Mouse (Mus musculus): ENCODE measurements around the gene Nrcam. TPM values are rescaled to one million over a fixed set of nuclear protein-coding genes. Genes with fewer than 3 reads are reported as not detected.

Gene Nrcam
- total and polyA plus RNA-seq, 3 experiments, result 0.05 to 0.33 (median 0.13) TPM

DNA sequence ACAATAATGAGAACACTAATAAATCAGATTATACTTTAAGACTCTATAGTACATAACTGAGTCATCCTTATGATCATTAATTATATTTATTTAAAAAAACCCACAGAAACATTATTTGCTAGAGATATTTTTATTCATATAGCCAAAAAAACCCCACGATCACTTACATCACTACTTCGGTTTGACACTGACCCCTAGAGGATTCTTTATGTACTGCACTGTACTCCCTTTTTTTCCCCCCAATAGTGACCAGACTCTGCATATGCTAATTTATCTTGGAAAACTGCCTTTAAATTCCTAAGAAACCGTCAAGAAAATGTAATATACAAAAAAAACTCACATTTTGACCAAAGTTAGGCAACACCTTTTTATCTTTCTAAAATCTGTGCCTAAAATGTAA is 244.0 kb downstream of the Nrcam start:
- dilution Hi-C loops (cut with MboI; ENCODE audit: extremely low pct_ligation_motif_present, extremely low pct_unique_long_range_greater_than_20kb, low sequenced_read_pairs), result no loop called here
- Histone ChIP-seq H3K4me3 (replicated peaks in 1 of 3; ENCODE audit: low read depth in 2 of 3, low read length in 2 of 3, poor library complexity in 1 of 3) (no peak overlapping the region), H3K9ac (ENCODE audit: insufficient read depth, low read depth) (no peak overlapping the region), H3K79me2 (replicated peaks; ENCODE audit: control insufficient read depth, extremely low read depth, insufficient read depth, poor library complexity, severe bottlenecking) (no peaks in the 10 kb centered on the region), H3K27me3 (replicated peaks) (no peaks in the 10 kb centered on the region), H3K4me1 (ENCODE audit: control insufficient read depth in 1 of 2, insufficient read depth in 2 of 2) (peaks cover 0 to 8% of the 10 kb centered on the region in 2 experiments; a peak in 2 of 4 replicates), H3K4me2 (ENCODE audit: insufficient read depth, low read depth, poor library complexity, severe bottlenecking) (no peak overlapping the region), H3K36me3 (replicated peaks in 1 of 2; ENCODE audit: control insufficient read depth in 1 of 2, insufficient read depth in 1 of 2, low read length in 1 of 2) (no peaks in the 10 kb centered on the region), H3K27ac (ENCODE audit: insufficient read depth, low read depth) (no peak overlapping the region), H3K9me3 (replicated peaks; ENCODE audit: low read length) (no peaks in the 10 kb centered on the region)
- in situ Hi-C loops (cut with MboI; ENCODE audit: low pct_ligation_motif_present, low pct_unique_long_range_greater_than_20kb, low sequenced_read_pairs), result no loop called here
- DNase-seq (ENCODE audit: extremely low read depth), result peak; percentile 36
- TF ChIP-seq ZNF384 (IDR thresholded peaks at IDR 0.05; ENCODE audit: low read depth, low read length) (peak; percentile 53), ELF1 (IDR thresholded peaks at IDR 0.05; ENCODE audit: low read depth, low read length) (no peak), CTCF (conservative IDR thresholded peaks at IDR 0.05 in 1 of 2, IDR thresholded peaks at IDR 0.05 in 1 of 2; ENCODE audit: low read depth in 2 of 2, low read length in 2 of 2) (peak; percentile 54 to 70; a peak in 3 of 4 replicates), RAD21 (IDR thresholded peaks at IDR 0.05; ENCODE audit: low read depth, low read length) (peak; percentile 69), TCF12 (IDR thresholded peaks at IDR 0.05; ENCODE audit: low read depth, low read length) (no peak)

DNA sequence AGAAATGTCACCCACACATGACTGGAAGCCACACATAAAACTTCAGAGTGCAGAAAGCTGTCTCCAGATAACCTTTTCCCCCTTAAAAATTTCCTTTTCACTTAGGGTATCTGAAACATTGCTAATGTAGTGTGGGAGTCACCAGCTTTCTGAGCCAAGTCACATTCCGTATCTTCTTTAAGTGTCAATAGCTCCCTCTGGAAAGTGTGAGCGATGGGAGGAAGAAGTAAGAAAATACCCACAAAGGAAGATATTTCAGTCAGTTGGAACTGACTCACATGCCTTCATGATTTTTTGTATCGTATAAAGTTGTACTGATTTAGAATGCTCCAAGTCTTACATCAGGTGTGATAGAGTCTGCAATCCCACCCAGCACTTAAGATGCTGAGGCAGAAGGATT is 245.5 kb downstream of the Nrcam start:
- DNase-seq (ENCODE audit: extremely low read depth), result no peak

DNA sequence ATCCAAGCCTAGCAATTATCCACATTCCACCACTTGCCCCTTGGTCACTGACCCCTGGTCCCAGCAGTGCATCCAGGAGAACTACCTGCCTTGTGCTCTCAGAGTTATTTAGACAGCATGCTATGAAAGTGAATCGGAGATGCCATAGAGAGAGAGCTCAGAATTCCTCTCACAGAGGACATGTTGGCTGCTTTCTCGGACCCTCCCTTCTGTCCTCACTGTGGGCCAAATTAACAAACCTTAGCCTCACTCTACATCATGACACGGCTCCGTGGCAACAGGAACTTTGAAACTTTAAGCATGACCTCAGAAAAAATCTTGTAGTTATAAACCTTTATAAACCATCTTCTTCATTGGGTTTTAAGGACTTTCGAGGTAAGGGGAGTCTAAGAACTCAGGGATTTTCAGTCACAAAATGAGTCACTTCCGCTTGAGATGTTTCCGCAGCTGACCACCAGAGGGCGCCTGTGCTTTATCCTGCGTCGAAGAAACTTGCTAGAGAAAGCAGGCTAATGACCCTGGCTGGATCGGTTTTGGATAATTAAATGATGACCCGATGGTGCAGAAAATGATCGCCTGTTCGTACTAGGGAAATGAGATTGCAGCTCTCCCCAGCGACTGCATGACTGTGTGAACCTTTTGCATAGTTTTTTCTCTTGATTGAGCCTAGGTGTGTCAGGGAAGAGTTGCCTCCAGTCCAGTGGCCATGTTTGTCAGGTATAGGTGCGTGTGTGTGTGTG is 272.9 kb downstream of the Nrcam start:
- H3K4me1 ChIP-seq (ENCODE audit: control insufficient read depth in 1 of 2, insufficient read depth in 2 of 2), result peaks cover 0 to 6% of the 10 kb centered on the region in 2 experiments; a peak in 2 of 4 replicates
- H3K27ac ChIP-seq (ENCODE audit: insufficient read depth, low read depth), result no peak overlapping the region
- DNase-seq (ENCODE audit: extremely low read depth), result peak; percentile 71
- in situ Hi-C loops (cut with MboI; ENCODE audit: low pct_ligation_motif_present, low pct_unique_long_range_greater_than_20kb, low sequenced_read_pairs) (no loop called here), dilution Hi-C loops (cut with MboI; ENCODE audit: extremely low pct_ligation_motif_present, extremely low pct_unique_long_range_greater_than_20kb, low sequenced_read_pairs) (no loop called here)
- TF ChIP-seq ELF1 (IDR thresholded peaks at IDR 0.05; ENCODE audit: low read depth, low read length) (peak; percentile 68), JUN (IDR thresholded peaks at IDR 0.05; ENCODE audit: insufficient read depth, low read depth, low read length) (peak; percentile 90), NELFE (IDR thresholded peaks at IDR 0.05; ENCODE audit: low read depth, low read length) (peak; percentile 25; the same call in 1 of the 2 replicates), RCOR1 (conservative IDR thresholded peaks at IDR 0.05; ENCODE audit: low read depth, low read length) (0 out of 2 replicates have a peak, but pooled peaks have one; percentile 48), CHD1 (IDR thresholded peaks at IDR 0.05; ENCODE audit: low read depth, low read length) (no peak), RAD21 (IDR thresholded peaks at IDR 0.05; ENCODE audit: low read depth, low read length) (peak; percentile 76), CTCF (conservative IDR thresholded peaks at IDR 0.05 in 1 of 2, IDR thresholded peaks at IDR 0.05 in 1 of 2; ENCODE audit: low read depth in 2 of 2, low read length in 2 of 2) (peak; percentile 80 to 83), EP300 (IDR thresholded peaks at IDR 0.05; ENCODE audit: low read length) (peak; percentile 63; the same call in 1 of the 2 replicates), MAX (IDR thresholded peaks at IDR 0.05; ENCODE audit: low read length) (no peak), POLR2AphosphoS2 (IDR thresholded peaks at IDR 0.05; ENCODE audit: low read depth, low read length) (no peak), IRF4 (IDR thresholded peaks at IDR 0.05; ENCODE audit: low read depth, low read length) (peak; percentile 93), ETS1 (conservative IDR thresholded peaks at IDR 0.05; ENCODE audit: low read depth, low read length) (no peak), JUND (conservative IDR thresholded peaks at IDR 0.05; ENCODE audit: low read depth, low read length) (peak; percentile 97), SMC3 (IDR thresholded peaks at IDR 0.05; ENCODE audit: low read depth, low read length) (peak; percentile 69)
- no peaks in the 10 kb centered on the region for H3K79me2 ChIP-seq (replicated peaks; ENCODE audit: control insufficient read depth, extremely low read depth, insufficient read depth, poor library complexity, severe bottlenecking)
- H3K9me3 ChIP-seq (replicated peaks; ENCODE audit: low read length), result no peaks in the 10 kb centered on the region
- no peaks in the 10 kb centered on the region for H3K27me3 ChIP-seq (replicated peaks)
- H3K4me3 ChIP-seq (replicated peaks in 1 of 3; ENCODE audit: low read depth in 2 of 3, low read length in 2 of 3, poor library complexity in 1 of 3), result peak overlapping the region in 1 of 3 experiments; percentile 23
- H3K36me3 ChIP-seq (replicated peaks in 1 of 2; ENCODE audit: control insufficient read depth in 1 of 2, insufficient read depth in 1 of 2, low read length in 1 of 2), result no peaks in the 10 kb centered on the region
- H3K4me2 ChIP-seq (ENCODE audit: insufficient read depth, low read depth, poor library complexity, severe bottlenecking), result 0 out of 2 replicates have a peak overlapping the region, but pooled peaks have one; percentile 25
- no peak overlapping the region for H3K9ac ChIP-seq (ENCODE audit: insufficient read depth, low read depth)

More for the DNA sequence above, 245.5 kb downstream of the Nrcam start:
- H3K36me3 ChIP-seq (replicated peaks in 1 of 2; ENCODE audit: control insufficient read depth in 1 of 2, insufficient read depth in 1 of 2, low read length in 1 of 2), result no peaks in the 10 kb centered on the region
- H3K4me1 ChIP-seq (ENCODE audit: control insufficient read depth in 1 of 2, insufficient read depth in 2 of 2), result peaks cover 0 to under 1% of the 10 kb centered on the region in 2 experiments; a peak in 1 of 4 replicates
- no peaks in the 10 kb centered on the region for H3K79me2 ChIP-seq (replicated peaks; ENCODE audit: control insufficient read depth, extremely low read depth, insufficient read depth, poor library complexity, severe bottlenecking)
- H3K27me3 ChIP-seq (replicated peaks), result no peaks in the 10 kb centered on the region
- in situ Hi-C loops (cut with MboI; ENCODE audit: low pct_ligation_motif_present, low pct_unique_long_range_greater_than_20kb, low sequenced_read_pairs) (no loop called here), dilution Hi-C loops (cut with MboI; ENCODE audit: extremely low pct_ligation_motif_present, extremely low pct_unique_long_range_greater_than_20kb, low sequenced_read_pairs) (no loop called here)
- H3K9me3 ChIP-seq (replicated peaks; ENCODE audit: low read length), result no peaks in the 10 kb centered on the region
- no peak overlapping the region for H3K4me2 ChIP-seq (ENCODE audit: insufficient read depth, low read depth, poor library complexity, severe bottlenecking)
- no peak overlapping the region for H3K27ac ChIP-seq (ENCODE audit: insufficient read depth, low read depth)
- H3K4me3 ChIP-seq (replicated peaks in 1 of 3; ENCODE audit: low read depth in 2 of 3, low read length in 2 of 3, poor library complexity in 1 of 3), result no peak overlapping the region
- TF ChIP-seq CHD1 (IDR thresholded peaks at IDR 0.05; ENCODE audit: low read depth, low read length), result no peak
- no peak for TF ChIP-seq CTCF (conservative IDR thresholded peaks at IDR 0.05 in 1 of 2, IDR thresholded peaks at IDR 0.05 in 1 of 2; ENCODE audit: low read depth in 2 of 2, low read length in 2 of 2)
- no peak for TF ChIP-seq MAFK (IDR thresholded peaks at IDR 0.05; ENCODE audit: insufficient replicate concordance, low read length)
- TF ChIP-seq MAX (IDR thresholded peaks at IDR 0.05; ENCODE audit: low read length), result no peak
- TF ChIP-seq ZNF384 (IDR thresholded peaks at IDR 0.05; ENCODE audit: low read depth, low read length), result no peak
- TF ChIP-seq JUN (IDR thresholded peaks at IDR 0.05; ENCODE audit: insufficient read depth, low read depth, low read length), result no peak
- no peak for TF ChIP-seq ZKSCAN1 (IDR thresholded peaks at IDR 0.05; ENCODE audit: borderline replicate concordance, low read depth, low read length)
- no peak for TF ChIP-seq E2F4 (IDR thresholded peaks at IDR 0.05; ENCODE audit: insufficient replicate concordance, low read depth, low read length)
- TF ChIP-seq CHD2 (IDR thresholded peaks at IDR 0.05; ENCODE audit: low read length), result no peak
- TF ChIP-seq ZC3H11A (IDR thresholded peaks at IDR 0.05; ENCODE audit: low read depth, low read length), result no peak
- no peak for TF ChIP-seq SMC3 (IDR thresholded peaks at IDR 0.05; ENCODE audit: low read depth, low read length)
- no peak for TF ChIP-seq UBTF (IDR thresholded peaks at IDR 0.05; ENCODE audit: low read depth, low read length)
- no peak for TF ChIP-seq USF1 (IDR thresholded peaks at IDR 0.05; ENCODE audit: low read depth, low read length)
- TF ChIP-seq SIN3A (IDR thresholded peaks at IDR 0.05; ENCODE audit: low read length), result no peak
- no peak overlapping the region for H3K9ac ChIP-seq (ENCODE audit: insufficient read depth, low read depth)
